Mouse (Mus musculus): ENCODE data around the gene Samsn1. TPM values are rescaled to one million over a fixed set of nuclear protein-coding genes. Genes with fewer than 3 reads are reported as not detected.

Samsn1 gene
- polyA plus RNA-seq (2016; fragmentation: Nextera tagmentation; extraction: Ambion mirVana) = 1.3 and 2.0 TPM in 2 replicates

- no peaks in the 10 kb centered on the region for H3K9me3 ChIP-seq
- H3K27me3 ChIP-seq (replicated peaks) = no peaks in the 10 kb centered on the region
- WGBS = 82% methylated on average over 7 of the region's 7 CpGs
- H3K36me3 ChIP-seq = no peaks in the 10 kb centered on the region
- no peak for ATAC-seq (ENCODE audit: low FRiP score, low read depth)
- no peak within 1 kb of the TSS for H3K27ac ChIP-seq
- no peak within 1 kb of the TSS for H3K4me3 ChIP-seq
- no peak within 1 kb of the TSS for H3K9ac ChIP-seq
- no peaks in the 10 kb centered on the region for H3K4me1 ChIP-seq
- no peak within 1 kb of the TSS for H3K4me2 ChIP-seq (replicated peaks)
Observed at GRCm38 (mm10) chr16:76022181-76022580, at the start of gene Samsn1. Samsn1 (minus strand) TSS chr16:76022281.

GRCm38 (mm10) chr16:76066082-76066635, 44.1 kb upstream of the Samsn1 start:
- Histone ChIP-seq H3K36me3 (no peaks in the 10 kb centered on the region), H3K27me3 (replicated peaks) (no peaks in the 10 kb centered on the region), H3K9ac (no peak overlapping the region), H3K27ac (no peak overlapping the region), H3K4me2 (replicated peaks) (no peak overlapping the region), H3K9me3 (0 out of 2 replicates have a peak, but pooled peaks cover 4% of the 10 kb centered on the region), H3K4me3 (no peak overlapping the region), H3K4me1 (no peaks in the 10 kb centered on the region)
- ATAC-seq (ENCODE audit: low FRiP score, low read depth) = no peak
- 95% methylated on average over 14 of the region's 14 CpGs for WGBS

- Histone ChIP-seq H3K9ac (no peak overlapping the region), H3K4me3 (no peak overlapping the region), H3K36me3 (no peaks in the 10 kb centered on the region), H3K4me2 (replicated peaks) (no peak overlapping the region), H3K4me1 (no peaks in the 10 kb centered on the region), H3K27me3 (replicated peaks) (no peaks in the 10 kb centered on the region), H3K27ac (no peak overlapping the region), H3K9me3 (no peaks in the 10 kb centered on the region)
- WGBS = 96% methylated on average over 7 of the region's 7 CpGs
- ATAC-seq (ENCODE audit: low FRiP score, low read depth) = no peak
Observed at GRCm38 (mm10) chr16:76054976-76055375, 32.9 kb upstream of the Samsn1 start.

GRCm38 (mm10) chr16:76054079-76054478, 32.0 kb upstream of the Samsn1 start:
- Histone ChIP-seq H3K27ac (no peak overlapping the region), H3K4me1 (no peaks in the 10 kb centered on the region), H3K27me3 (replicated peaks) (no peaks in the 10 kb centered on the region), H3K9ac (no peak overlapping the region), H3K9me3 (no peaks in the 10 kb centered on the region), H3K4me2 (replicated peaks) (no peak overlapping the region), H3K4me3 (no peak overlapping the region), H3K36me3 (no peaks in the 10 kb centered on the region)
- no peak for ATAC-seq (ENCODE audit: low FRiP score, low read depth)
- WGBS = 81% methylated on average over 4 of the region's 4 CpGs

- Histone ChIP-seq H3K9ac (no peak overlapping the region), H3K4me1 (no peaks in the 10 kb centered on the region), H3K27ac (no peak overlapping the region), H3K27me3 (replicated peaks) (no peaks in the 10 kb centered on the region), H3K4me2 (replicated peaks) (no peak overlapping the region), H3K4me3 (no peak overlapping the region), H3K36me3 (no peaks in the 10 kb centered on the region), H3K9me3 (no peaks in the 10 kb centered on the region)
- WGBS = 91% methylated on average over 8 of the region's 8 CpGs
- ATAC-seq (ENCODE audit: low FRiP score, low read depth) = no peak
Observed at GRCm38 (mm10) chr16:76053537-76053936, 31.5 kb upstream of the Samsn1 start.

- no peak overlapping the region for H3K27ac ChIP-seq
- no peaks in the 10 kb centered on the region for H3K36me3 ChIP-seq
- WGBS = 83% methylated on average over 3 of the region's 3 CpGs
- no peaks in the 10 kb centered on the region for H3K27me3 ChIP-seq (replicated peaks)
- no peak overlapping the region for H3K4me2 ChIP-seq (replicated peaks)
- no peaks in the 10 kb centered on the region for H3K4me1 ChIP-seq
- H3K4me3 ChIP-seq = no peak overlapping the region
- no peaks in the 10 kb centered on the region for H3K9me3 ChIP-seq
- H3K9ac ChIP-seq = no peak overlapping the region
- ATAC-seq (ENCODE audit: low FRiP score, low read depth) = no peak
Observed at GRCm38 (mm10) chr16:76047066-76047465, 25.0 kb upstream of the Samsn1 start.

GRCm38 (mm10) chr16:76040319-76040945, 18.4 kb upstream of the Samsn1 start:
- no peak for ATAC-seq (ENCODE audit: low FRiP score, low read depth)
- WGBS = 89% methylated on average over 6 of the region's 6 CpGs
- H3K4me1 ChIP-seq = no peaks in the 10 kb centered on the region

GRCm38 (mm10) chr16:76019164-76019563, 2.9 kb downstream of the Samsn1 start:
- Histone ChIP-seq H3K36me3 (no peaks in the 10 kb centered on the region), H3K4me1 (no peaks in the 10 kb centered on the region), H3K9ac (no peak overlapping the region), H3K27ac (no peak overlapping the region), H3K9me3 (no peaks in the 10 kb centered on the region), H3K27me3 (replicated peaks) (no peaks in the 10 kb centered on the region), H3K4me3 (no peak overlapping the region), H3K4me2 (replicated peaks) (no peak overlapping the region)
- no peak for ATAC-seq (ENCODE audit: low FRiP score, low read depth)
- WGBS = 58% methylated on average over 1 of the region's 1 CpGs

More at GRCm38 (mm10) chr16:76040319-76040945, 18.4 kb upstream of the Samsn1 start:
- Histone ChIP-seq H3K27me3 (replicated peaks) (no peaks in the 10 kb centered on the region), H3K9me3 (no peaks in the 10 kb centered on the region), H3K27ac (no peak overlapping the region), H3K4me3 (no peak overlapping the region), H3K36me3 (no peaks in the 10 kb centered on the region), H3K9ac (no peak overlapping the region), H3K4me2 (replicated peaks) (no peak overlapping the region)

- H3K9ac ChIP-seq = no peak overlapping the region
- H3K36me3 ChIP-seq = no peaks in the 10 kb centered on the region
- H3K9me3 ChIP-seq = no peaks in the 10 kb centered on the region
- no peak overlapping the region for H3K4me3 ChIP-seq
- no peak for ATAC-seq (ENCODE audit: low FRiP score, low read depth)
- WGBS = 90% methylated on average over 9 of the region's 9 CpGs
- no peak overlapping the region for H3K4me2 ChIP-seq (replicated peaks)
- H3K27me3 ChIP-seq (replicated peaks) = no peaks in the 10 kb centered on the region
- no peak overlapping the region for H3K27ac ChIP-seq
- no peaks in the 10 kb centered on the region for H3K4me1 ChIP-seq
Observed at GRCm38 (mm10) chr16:76003812-76004389, 18.2 kb downstream of the Samsn1 start.

GRCm38 (mm10) chr16:76002870-76003572, 19.1 kb downstream of the Samsn1 start:
- no peak for ATAC-seq (ENCODE audit: low FRiP score, low read depth)
- WGBS = 96% methylated on average over 3 of the region's 3 CpGs

GRCm38 (mm10) chr16:76002287-76002686, 19.8 kb downstream of the Samsn1 start:
- no peak for ATAC-seq (ENCODE audit: low FRiP score, low read depth)
- WGBS = 82% methylated on average over 12 of the region's 12 CpGs
- Histone ChIP-seq H3K36me3 (no peaks in the 10 kb centered on the region), H3K4me1 (no peaks in the 10 kb centered on the region), H3K27me3 (replicated peaks) (no peaks in the 10 kb centered on the region), H3K27ac (no peak overlapping the region), H3K9ac (no peak overlapping the region), H3K9me3 (no peaks in the 10 kb centered on the region), H3K4me3 (no peak overlapping the region), H3K4me2 (replicated peaks) (no peak overlapping the region)

More at GRCm38 (mm10) chr16:76002870-76003572, 19.1 kb downstream of the Samsn1 start:
- H3K4me1 ChIP-seq = no peaks in the 10 kb centered on the region
- no peaks in the 10 kb centered on the region for H3K27me3 ChIP-seq (replicated peaks)
- H3K9ac ChIP-seq = no peak overlapping the region
- H3K9me3 ChIP-seq = no peaks in the 10 kb centered on the region
- H3K36me3 ChIP-seq = no peaks in the 10 kb centered on the region
- no peak overlapping the region for H3K4me3 ChIP-seq
- H3K27ac ChIP-seq = no peak overlapping the region
- H3K4me2 ChIP-seq (replicated peaks) = no peak overlapping the region

- no peak overlapping the region for H3K4me3 ChIP-seq
- WGBS = 47% methylated on average over 6 of the region's 6 CpGs
- H3K27ac ChIP-seq = no peak overlapping the region
- no peak for ATAC-seq (ENCODE audit: low FRiP score, low read depth)
- H3K9ac ChIP-seq = no peak overlapping the region
- H3K36me3 ChIP-seq = no peaks in the 10 kb centered on the region
- H3K4me2 ChIP-seq (replicated peaks) = no peak overlapping the region
- H3K4me1 ChIP-seq = no peaks in the 10 kb centered on the region
- H3K27me3 ChIP-seq (replicated peaks) = no peaks in the 10 kb centered on the region
- no peaks in the 10 kb centered on the region for H3K9me3 ChIP-seq
Observed at GRCm38 (mm10) chr16:76001788-76002187, 20.3 kb downstream of the Samsn1 start.
